In the genomic region with DNA sequence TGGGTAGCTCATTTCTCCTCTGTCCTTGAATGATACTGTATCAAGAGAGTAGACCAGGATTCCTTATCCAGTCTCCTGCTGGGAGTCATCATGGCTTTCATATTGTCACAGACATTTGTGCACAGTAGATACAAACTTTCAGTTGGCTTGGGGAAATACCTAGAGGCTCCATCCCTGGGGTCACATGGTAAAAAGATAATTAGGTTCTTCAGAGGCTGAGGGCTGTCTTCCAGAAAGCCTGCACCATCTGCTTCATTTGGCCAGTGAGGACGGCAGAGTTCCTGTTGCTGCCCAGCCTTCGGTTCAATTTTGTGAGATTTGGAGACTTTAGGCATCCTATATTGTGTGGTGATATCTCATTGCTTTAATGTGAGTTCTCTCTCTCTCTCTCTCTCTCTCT, we compare ENCODE assay signal across 20 mouse cellular contexts.
DNase-seq lines count a peak whose midpoint lies in the region; ATAC-seq and TF ChIP-seq lines count a peak whose summit lies in the region.
"Had no signal": no experiment of that assay in that cellular context is flagged by ENCODE, and none has a peak within 500 bp of the region (broad histone marks: within the 10 kb centered on the region; RNA-seq: fewer than 3 reads in every experiment).

No protein-coding gene starts in this region.

- no peaks in the 10 kb centered on the region for H3K27me3 ChIP-seq in hindbrain, postnatal 0 days (ENCODE audit: insufficient read depth, low read length)
- H3K27me3 ChIP-seq in hindbrain, embryonic 11.5 days (ENCODE audit: control insufficient read depth, insufficient read depth, low read length), result no peaks in the 10 kb centered on the region
- no peaks in the 10 kb centered on the region for H3K27me3 ChIP-seq in embryonic facial prominence, embryonic 10.5 days (replicated peaks; ENCODE audit: low read depth, poor library complexity, severe bottlenecking)
- H3K27me3 ChIP-seq: forebrain, embryonic 13.5 days; heart, embryonic 13.5 days; limb, embryonic 15.5 days; Patski had no signal

- no peak overlapping the region for H3K4me3 ChIP-seq in hindbrain, postnatal 0 days (ENCODE audit: low read length)
- no peak overlapping the region for H3K4me3 ChIP-seq in hindbrain, embryonic 11.5 days (ENCODE audit: low read depth, low read length)
- no peak overlapping the region for H3K4me3 ChIP-seq in gastrocnemius, adult 2 months
- no peak overlapping the region for H3K4me3 ChIP-seq in embryonic facial prominence, embryonic 10.5 days
- H3K4me3 ChIP-seq: forebrain, embryonic 13.5 days; heart, embryonic 13.5 days; limb, embryonic 15.5 days had no signal

- no peaks in the 10 kb centered on the region for H3K4me1 ChIP-seq in hindbrain, postnatal 0 days (ENCODE audit: insufficient read depth, low read length)
- no peaks in the 10 kb centered on the region for H3K4me1 ChIP-seq in hindbrain, embryonic 11.5 days (replicated peaks; ENCODE audit: control insufficient read depth, insufficient read depth, low read length)
- peaks cover 8% of the 10 kb centered on the region; the same call in 1 of the 2 replicates for H3K4me1 ChIP-seq in embryonic facial prominence, embryonic 10.5 days
- H3K4me1 ChIP-seq: forebrain, embryonic 13.5 days; limb, embryonic 15.5 days had no signal

- 55% methylated on average over 2 of the region's 2 CpGs for WGBS in hindbrain, postnatal 0 days
- WGBS in hindbrain, embryonic 11.5 days, result 91% methylated on average over 2 of the region's 2 CpGs
- 92% methylated on average over 2 of the region's 2 CpGs for WGBS in embryonic facial prominence, embryonic 10.5 days

- H3K9ac ChIP-seq in hindbrain, postnatal 0 days (replicated peaks; ENCODE audit: low read length), result no peak overlapping the region
- no peak overlapping the region for H3K9ac ChIP-seq in hindbrain, embryonic 11.5 days (ENCODE audit: low read depth, low read length)
- H3K9ac ChIP-seq: forebrain, embryonic 13.5 days; heart, embryonic 13.5 days; limb, embryonic 15.5 days had no signal

- intact Hi-C loops in gastrocnemius, adult 2 months (cut with DNase I), result no loop called here

- no peak overlapping the region for H3K27ac ChIP-seq in hindbrain, postnatal 0 days
- H3K27ac ChIP-seq in hindbrain, embryonic 11.5 days (ENCODE audit: low read depth, low read length), result no peak overlapping the region
- H3K27ac ChIP-seq in gastrocnemius, adult 2 months, result no peak overlapping the region
- H3K27ac ChIP-seq in embryonic facial prominence, embryonic 10.5 days (replicated peaks), result no peak overlapping the region
- H3K27ac ChIP-seq: forebrain, embryonic 13.5 days; heart, embryonic 13.5 days; limb, embryonic 15.5 days had no signal

- DNase-seq in hindbrain, postnatal 0 days (ENCODE audit: low spot score), result peak; percentile 68
- no peak for DNase-seq in hindbrain, embryonic 11.5 days (ENCODE audit: low spot score)
- DNase-seq in brain, adult 2 months (ENCODE audit: low read depth, low spot score), result peak; percentile 98
- DNase-seq in cerebellum, adult 8-10 months, result peak; percentile 82
- DNase-seq in gastrocnemius, adult 2 months, result no peak
- no peak for DNase-seq in embryonic facial prominence, embryonic 10.5 days (ENCODE audit: low spot score)
- DNase-seq: adrenal gland, postnatal 14 days; embryo, embryonic 11 days; heart, postnatal 36 days; lung, adult 2 months; lung, postnatal 36 days; right cerebral cortex, postnatal 25 days; thymus, postnatal 4 days had no signal

- peak; percentile 29; the same call in 1 of the 2 replicates for ATAC-seq in hindbrain, postnatal 0 days
- no peak for ATAC-seq in hindbrain, embryonic 11.5 days (ENCODE audit: low FRiP score)
- ATAC-seq in megakaryocyte progenitor cell, adult 5-6 weeks (replicated peaks; ENCODE audit: poor library complexity), result peak; percentile 33
- ATAC-seq: activated CD4-positive, CD25-positive, alpha-beta regulatory T cell, adult 4 months; forebrain, embryonic 13.5 days; Patski had no signal

- H3K9me3 ChIP-seq in hindbrain, postnatal 0 days (ENCODE audit: low read length), result no peaks in the 10 kb centered on the region
- no peaks in the 10 kb centered on the region for H3K9me3 ChIP-seq in hindbrain, embryonic 11.5 days (ENCODE audit: control insufficient read depth, low read length)
- H3K9me3 ChIP-seq in embryonic facial prominence, embryonic 10.5 days, result no peaks in the 10 kb centered on the region
- H3K9me3 ChIP-seq: forebrain, embryonic 13.5 days; heart, embryonic 13.5 days; limb, embryonic 15.5 days had no signal

- no peak overlapping the region for H3K4me2 ChIP-seq in hindbrain, postnatal 0 days (ENCODE audit: low read depth, low read length)
- H3K4me2 ChIP-seq in hindbrain, embryonic 11.5 days (replicated peaks; ENCODE audit: low read depth, low read length), result no peak overlapping the region
- H3K4me2 ChIP-seq: forebrain, embryonic 13.5 days; heart, embryonic 13.5 days; limb, embryonic 15.5 days; midbrain, embryonic 11.5 days had no signal

- TF ChIP-seq CTCF in hindbrain, postnatal 0 days (IDR thresholded peaks at IDR 0.05; ENCODE audit: low read depth), result no peak
- no peak for TF ChIP-seq CTCF in gastrocnemius, adult 2 months (IDR thresholded peaks at IDR 0.05)

- no peaks in the 10 kb centered on the region for H3K36me3 ChIP-seq in hindbrain, postnatal 0 days (ENCODE audit: insufficient read depth, low read length)
- no peaks in the 10 kb centered on the region for H3K36me3 ChIP-seq in hindbrain, embryonic 11.5 days (ENCODE audit: control insufficient read depth, insufficient read depth, low read length)
- peaks cover 4% of the 10 kb centered on the region; the same call in 1 of the 2 replicates for H3K36me3 ChIP-seq in embryonic facial prominence, embryonic 10.5 days (replicated peaks)
- H3K36me3 ChIP-seq: limb, embryonic 15.5 days had no signal

Comparison
In these comparisons a context has a peak if more than half of its experiments do, and no peak if none do; other contexts are left out.
1. DNase-seq: peak in hindbrain, postnatal 0 days (single experiment), brain, adult 2 months (single experiment) and cerebellum, adult 8-10 months (single experiment); none in hindbrain, embryonic 11.5 days (single experiment), gastrocnemius, adult 2 months (single experiment) and embryonic facial prominence, embryonic 10.5 days (single experiment).